Mouse (Mus musculus) cerebellum, postnatal 10 days (tissue): Measurements from ENCODE around the gene Ogfrl1.
"Not testable (repeated sequence)": the region's sequence is repeated elsewhere in the genome, so short reads cannot be mapped to it uniquely, and the experiment has no call there.

ENCODE experiments used
- DNase-seq, 2 experiments: peaks; one replicate each; pipeline ENCODE4 v3.0.0; 2021; ENCODE audit warnings: mixed read lengths in 2 of 2

Ogfrl1 gene

DNA sequence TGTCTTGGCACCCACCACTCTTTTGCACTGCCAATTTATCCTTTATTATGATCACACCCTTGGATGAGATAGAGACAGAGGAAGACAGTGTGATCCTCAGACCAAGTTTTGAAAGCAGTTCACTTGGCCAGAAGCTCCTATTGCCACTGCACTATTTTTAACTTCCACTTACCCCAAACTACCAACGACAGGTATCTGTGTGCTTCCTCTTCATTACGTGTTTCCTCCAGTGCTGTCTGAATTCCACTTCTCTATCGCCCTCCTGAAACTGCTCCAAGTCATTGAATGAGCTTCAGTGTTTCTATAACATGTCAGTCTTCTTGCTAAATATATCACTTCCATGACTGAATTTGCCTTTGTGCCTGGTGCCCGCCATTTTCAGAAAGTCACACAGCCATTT, at the start of gene Ogfrl1:
Gene Ogfrl1 (minus strand): TSS at position 150 of the 400 bp plus-strand sequence.
- DNase-seq, result no peak

DNA sequence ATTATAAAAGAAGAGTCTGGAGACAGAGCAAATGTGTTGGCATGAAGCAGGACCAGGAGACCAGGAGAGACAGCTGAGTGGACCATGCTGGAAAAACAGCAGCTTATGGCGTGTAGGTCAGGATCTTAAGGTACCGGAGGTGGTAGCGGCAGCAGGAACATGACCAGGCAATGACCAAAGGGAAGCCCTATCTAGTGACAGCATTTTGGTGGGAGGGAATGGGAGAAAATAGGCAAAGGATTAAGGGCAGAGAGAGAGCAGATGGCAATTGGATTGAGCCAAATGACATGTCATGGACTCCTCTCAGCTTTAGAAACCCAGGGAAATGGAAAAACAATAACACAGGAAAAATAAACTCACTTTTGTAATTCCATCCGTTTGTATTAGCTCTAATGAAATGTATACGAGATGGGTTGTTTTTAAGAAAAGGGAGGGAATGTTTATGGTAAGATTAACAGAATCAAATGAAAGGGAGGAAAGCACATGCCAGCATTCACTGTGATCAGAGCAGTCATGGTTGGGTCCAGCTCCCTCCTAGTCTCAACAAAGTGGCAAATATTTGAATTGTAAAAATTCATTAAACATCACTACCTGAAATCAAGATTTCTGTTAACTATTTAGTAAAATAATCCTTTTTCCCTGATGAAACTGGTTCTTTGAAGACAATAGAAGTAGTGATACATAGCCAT, 48.3 kb upstream of the Ogfrl1 start:
- peak; percentile 43 to 59 for DNase-seq

DNA sequence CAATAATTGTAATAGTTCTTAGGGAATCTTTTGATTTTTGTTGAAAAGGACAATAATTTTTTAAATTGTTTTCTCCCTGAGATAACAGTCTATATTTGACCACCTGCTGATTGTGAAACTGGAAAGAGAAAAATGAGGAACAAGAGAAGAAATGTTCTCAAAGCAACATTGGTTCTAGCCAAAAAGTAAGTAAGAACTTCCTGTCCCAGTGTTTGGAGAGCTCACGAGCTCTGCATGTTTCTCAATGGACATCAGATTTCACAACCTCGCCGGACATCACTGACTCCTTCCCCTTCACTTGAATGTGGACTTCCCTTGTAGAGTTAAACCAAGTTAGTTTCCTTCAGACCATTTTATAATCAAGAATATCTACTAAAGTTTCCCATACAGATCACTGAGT, 36.0 kb upstream of the Ogfrl1 start:
- DNase-seq, result no peak

DNA sequence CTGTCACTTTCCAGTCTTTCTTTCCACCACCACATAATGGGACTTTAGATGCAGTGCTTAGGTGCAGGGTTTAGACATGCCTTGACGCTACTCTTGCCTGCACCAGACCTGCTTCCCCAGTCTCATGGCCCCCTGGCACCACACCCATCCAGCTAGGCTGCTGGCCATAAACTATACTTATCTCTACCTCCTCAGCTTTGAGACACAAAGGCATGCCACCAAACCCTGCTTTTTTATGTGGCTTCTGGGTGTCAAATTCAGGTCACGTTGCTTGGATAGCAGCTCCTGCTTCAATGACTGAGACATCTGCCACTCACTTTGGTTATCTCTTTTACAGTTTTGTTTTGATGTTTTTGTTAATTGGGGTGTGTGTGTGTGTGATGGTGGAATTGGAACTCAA, 28.9 kb upstream of the Ogfrl1 start:
- DNase-seq, result no peak

DNA sequence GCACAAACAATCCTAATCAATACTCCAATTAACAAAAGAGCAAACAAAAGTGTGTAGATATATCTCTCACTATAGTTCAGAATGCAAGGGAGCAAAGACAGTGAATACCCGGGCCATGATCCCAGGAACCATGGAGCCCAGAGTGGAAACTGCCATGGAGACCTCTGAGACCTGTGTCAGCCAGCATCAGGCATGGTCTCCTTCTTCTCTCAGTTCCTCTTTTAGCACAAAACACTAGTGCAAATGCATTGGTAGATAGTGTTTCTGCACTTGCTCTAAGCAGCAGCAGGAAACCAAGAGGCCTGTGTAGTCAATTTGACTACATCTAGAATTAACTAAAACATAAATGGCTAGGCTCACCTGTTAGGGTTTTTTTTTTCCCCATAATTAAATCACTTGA, 21.4 kb upstream of the Ogfrl1 start:
- DNase-seq, result no peak

DNA sequence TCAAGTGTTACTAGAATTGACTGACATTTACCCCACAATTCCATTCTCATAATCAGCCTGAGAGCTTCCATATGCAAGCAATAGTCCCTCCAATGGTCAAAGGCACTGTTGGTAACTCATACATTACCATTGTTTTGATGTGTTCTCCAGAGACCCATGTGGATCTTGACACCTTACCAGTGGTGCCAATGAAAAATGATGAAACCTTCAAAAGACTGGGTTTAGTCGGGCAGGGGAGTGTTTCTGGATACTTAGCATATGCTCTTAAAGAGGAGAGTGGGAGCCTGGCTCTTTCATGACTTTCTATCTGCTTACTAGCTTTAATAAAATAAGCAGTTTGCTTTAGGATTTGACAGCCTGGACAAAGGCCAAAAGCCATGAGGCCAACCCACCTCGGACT, 20.5 kb upstream of the Ogfrl1 start:
- DNase-seq, result no peak

DNA sequence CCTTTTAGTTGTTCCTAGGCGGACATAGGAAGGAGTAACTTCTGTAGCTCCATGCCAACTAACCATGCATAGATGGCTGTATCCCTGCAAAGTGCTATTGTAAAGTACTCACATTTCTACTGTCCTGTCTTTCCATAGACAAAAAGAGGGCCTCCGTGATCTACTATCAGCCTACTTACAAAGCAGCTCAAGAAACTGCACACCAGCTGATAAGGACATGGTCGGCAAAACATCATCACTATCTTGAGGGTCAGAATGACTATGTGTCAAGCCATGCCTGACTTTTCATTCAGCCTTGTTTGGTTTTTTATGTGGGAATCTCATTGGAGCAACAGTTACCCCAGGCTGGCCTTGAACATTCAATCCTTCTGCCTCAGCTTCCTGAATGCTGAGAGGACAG, 20.0 kb upstream of the Ogfrl1 start:
- DNase-seq, result no peak

DNA sequence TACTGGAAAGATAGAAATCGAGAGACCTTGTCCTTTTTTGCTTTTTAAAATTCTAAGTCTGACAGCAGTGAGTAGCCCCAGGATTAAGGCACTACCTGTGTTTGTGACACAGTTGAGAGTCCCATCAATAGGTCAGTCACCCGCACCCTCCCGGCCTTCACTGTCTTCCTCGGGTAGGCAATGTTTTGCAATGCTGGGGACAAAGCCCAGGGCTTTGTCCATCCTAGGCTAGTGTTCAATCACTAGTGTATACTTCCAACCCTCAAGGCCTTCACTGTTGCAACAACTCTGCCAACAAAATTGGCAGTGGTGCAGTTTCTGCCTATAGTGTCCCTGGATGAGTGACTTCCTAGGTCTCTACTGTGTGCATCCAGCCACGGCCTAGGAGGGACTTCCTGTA, 14.0 kb upstream of the Ogfrl1 start:
- no peak for DNase-seq

DNA sequence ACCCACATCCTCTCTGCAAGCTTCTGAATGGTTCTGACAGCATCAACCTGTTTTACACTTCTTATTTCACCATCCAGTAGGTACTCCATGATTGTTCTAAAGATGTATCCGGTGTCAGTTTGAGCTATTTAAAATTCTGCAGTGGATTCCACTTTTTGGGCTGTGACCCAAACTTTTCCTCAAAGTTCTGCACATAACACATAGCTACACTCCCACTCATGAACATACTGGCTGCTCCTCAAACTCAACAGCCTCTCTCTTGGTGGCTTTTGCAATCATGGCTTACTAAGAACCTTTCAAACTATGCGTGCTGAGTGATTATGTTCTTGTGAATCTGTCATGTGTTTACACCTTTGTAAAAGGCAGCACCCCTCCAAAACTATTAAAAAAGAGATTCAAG, 12.4 kb upstream of the Ogfrl1 start:
- no peak for DNase-seq

DNA sequence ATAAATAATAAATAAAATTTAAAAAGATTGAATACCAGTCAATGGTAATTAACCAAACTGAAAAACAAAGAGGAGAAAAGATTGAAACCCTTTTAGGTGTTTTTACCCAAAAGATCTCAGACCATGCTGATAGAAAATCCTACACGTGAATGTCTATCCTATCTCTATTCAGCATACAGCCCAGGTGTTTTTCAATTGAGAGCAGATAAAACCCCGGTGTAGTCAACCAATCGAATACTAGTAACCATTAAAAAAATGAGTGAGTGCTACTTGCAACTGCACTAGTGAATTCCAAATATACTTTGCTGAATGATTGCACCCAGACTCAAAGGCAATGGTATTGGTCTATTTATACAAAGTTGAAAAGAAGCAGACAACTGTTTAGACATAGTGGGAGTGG, 4.8 kb upstream of the Ogfrl1 start:
- no peak for DNase-seq

DNA sequence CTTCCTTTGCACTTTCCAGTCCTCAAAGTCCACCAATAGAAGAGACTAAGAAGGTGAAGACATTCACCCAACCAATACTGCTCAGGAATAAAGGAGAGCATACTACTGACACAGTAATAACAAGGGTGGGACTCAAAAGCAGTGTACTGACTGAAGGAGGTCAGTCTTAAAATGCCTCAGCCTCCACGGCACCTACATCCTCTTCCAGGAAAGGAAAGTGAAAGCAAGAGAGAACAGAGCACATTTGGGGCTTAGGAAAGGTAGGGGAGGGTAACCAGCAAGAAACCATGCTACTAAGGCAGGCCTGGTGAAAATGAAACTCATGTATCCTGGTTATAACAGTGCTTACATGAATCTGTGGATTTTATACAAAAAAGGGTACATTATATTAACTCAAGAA, 2.0 kb upstream of the Ogfrl1 start:
- DNase-seq, result no peak

DNA sequence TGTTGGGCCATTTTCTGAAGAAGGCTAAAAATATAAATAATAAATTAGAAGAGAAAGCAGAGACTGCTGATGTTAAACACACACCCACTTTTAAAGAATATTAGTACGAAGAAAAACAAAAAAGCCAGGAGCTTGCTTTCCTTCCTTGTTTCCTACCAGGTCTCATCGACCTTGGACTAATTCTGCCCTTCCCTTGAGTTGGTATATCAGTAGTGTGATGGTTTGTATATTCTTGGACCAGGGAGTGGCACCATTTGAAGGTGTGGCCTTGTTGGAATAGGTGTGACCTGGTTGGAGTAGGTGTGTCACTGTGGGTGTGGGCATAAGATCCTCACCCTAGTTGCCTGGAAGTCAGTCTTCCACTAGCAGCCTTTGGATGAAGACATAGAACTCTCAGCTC, 3.2 kb downstream of the Ogfrl1 start:
- not testable (repeated sequence) for DNase-seq

DNA sequence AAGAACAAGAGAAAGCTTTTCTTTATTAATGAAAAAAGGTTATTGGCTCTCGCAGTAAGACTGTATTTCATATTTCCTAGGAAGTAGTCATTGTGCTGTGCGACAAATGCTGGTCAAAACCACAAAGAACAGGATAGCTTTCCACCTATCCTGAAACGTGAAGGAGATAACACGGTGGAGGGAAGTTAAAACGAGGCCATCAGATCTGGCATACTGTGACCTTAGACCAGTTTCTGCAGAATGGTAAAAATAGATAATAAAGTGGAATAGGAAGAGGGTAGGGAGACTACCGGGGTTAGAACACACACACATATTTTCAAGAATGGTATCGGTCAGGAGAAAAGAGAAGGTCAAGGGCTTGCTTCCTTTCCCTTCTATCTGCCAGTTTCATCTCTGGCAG, 5.8 kb downstream of the Ogfrl1 start:
- no peak for DNase-seq

DNA sequence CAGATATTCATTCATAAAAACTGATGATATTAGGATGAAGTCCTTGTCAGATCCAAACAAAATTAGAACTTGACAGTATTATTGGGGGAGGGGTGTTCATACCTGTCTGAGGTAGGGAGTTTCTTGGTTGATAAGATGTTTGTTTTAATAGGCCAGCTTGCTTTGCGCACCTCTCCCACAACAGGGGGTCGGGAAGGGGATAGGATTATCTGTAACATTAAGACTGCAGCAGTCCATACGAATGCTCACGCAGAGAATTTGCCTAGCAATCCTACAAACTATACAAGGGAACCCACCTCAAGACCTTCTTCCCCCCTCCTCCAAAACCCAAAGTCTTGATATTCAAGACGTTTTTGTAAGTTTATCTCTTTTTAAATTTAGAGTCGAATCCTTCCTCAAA, 13.2 kb downstream of the Ogfrl1 start:
- DNase-seq, result peak; percentile 27 to 30

DNA sequence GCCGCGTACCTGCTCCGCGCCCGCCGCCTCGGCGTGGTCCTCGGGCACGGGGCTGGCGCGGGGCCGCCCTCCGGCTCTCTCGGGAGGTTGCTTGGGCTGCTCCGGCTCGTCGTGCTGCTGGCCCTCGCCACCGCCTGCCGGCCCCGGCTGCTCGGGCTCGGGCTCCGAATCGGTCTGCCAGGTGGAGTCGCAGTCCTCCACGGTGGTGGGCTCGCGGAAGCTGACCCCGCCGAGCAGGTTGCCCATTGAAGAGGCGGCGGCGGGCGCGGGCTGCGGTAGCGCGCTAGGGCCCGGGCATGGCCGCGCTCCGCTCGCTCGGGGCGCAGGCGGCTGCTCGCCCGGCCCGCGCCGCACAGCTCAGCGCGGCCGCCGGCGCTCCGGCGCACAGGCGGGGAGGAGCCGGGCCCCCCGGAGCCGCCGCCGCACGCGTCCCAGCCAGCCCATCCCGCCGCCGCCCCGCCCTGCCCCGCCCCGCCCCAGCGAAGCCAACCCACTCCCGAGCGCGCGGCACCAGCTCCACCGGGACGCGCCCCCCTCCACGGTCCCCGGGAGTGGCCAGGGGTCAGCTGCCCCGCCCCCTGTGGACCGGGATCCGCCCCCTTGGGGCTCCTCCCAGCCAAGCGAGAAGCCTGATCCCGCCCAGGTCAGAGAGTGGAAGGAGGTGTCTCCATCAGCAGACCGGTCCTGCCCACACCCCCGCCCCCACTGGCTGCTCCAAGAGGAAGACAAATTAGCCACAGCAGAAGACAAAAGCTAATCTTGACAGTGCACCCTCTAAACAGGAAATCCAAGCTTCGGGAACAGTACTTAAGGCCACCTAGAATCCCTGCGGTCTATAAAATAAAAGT, 14.5 kb downstream of the Ogfrl1 start:
- peak; percentile 97 to 99 for DNase-seq

DNA sequence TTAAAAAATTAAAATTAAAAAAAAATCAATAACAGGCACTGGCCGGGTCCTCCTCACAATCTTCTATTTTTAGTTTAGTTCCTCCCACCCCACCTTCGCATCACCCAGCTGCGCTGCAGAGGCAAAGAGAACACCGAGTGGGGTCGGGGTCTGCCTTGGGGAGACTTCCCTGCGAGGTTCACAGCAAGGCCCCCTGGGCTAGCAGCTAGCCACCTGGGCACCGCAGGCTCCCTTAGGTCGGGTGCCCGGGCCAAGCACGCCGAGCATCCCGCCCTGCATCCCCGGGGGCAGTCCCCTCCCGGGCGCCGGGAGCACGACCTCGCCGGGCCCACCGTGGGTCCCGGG, 15.1 kb downstream of the Ogfrl1 start:
- no peak for DNase-seq

DNA sequence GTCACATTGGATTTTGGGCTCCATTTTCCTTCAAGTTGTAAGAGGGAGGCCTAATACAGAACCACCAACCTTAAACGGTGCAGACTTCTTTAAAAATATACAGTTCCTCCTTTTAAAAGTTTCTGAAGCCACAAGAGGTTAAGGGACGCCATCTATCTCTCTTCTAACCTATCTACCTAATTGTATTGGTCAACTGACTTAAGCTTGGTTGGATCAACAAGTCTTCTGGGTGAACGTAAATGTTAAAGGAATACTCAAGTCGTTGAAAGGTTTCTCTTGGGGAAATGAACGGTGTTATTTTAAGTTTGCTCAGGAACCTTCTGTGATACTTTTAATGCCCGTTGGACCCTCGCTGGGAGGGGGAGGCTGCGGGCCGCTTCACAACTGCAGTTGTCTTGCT, 15.5 kb downstream of the Ogfrl1 start:
- no peak for DNase-seq

DNA sequence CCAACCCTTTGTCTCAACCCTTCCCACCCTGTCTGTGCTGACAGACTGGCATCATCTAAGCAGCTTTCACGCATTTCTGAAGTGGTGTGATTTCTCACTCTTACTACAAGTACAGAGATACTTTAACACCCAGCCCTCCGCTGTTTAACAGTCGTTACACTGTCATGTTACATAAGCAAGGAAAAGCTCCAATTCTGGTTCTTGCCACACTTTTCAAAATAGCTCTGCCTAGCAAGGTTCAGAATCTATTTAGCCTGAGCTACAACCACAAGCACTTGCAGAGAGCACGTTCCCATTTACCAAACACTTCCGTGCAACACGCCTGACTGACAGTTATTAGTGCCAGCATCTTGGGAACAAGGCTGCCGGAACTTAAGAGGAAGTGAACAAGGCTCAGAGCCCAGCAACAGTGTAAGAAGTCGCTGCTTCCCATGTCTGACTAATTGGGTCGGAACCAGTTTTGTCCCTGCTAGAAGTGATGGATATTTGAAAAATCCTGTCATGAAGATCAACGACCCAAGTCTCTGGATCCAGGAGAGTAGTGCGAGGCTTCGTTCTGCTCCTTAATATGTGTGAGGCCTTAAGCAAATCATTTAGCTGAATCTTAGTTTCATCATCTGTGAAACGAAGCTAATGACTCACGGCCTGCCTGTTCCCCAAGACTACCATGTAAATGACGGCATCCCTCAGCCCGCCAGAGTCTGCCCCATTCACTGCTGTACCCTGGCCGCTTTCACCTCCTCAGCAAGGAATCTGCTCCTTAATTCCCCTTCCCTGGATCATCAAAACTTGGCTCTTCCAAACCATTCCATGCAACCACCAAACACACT, 17.4 kb downstream of the Ogfrl1 start:
- DNase-seq, result peak in 1 of 2 experiments; percentile 32

DNA sequence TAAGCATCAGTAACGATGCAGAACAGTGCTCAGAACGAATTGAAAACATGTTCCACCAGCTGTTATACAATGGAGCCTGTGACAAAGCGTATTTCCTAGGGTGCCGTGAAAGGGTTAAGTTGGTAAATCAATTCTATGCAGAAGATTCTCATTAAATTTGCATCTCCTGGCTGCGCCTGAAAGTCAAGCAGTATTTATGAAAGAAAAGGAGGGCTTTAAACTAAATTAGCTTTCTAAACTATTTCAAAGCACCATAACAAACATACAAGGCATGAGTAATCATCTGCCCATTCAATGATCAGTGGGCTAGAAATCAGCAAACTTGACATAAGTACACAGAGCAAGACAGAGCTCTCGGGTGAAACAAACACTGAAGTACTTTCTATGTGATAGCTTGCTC, 18.3 kb downstream of the Ogfrl1 start:
- no peak for DNase-seq

DNA sequence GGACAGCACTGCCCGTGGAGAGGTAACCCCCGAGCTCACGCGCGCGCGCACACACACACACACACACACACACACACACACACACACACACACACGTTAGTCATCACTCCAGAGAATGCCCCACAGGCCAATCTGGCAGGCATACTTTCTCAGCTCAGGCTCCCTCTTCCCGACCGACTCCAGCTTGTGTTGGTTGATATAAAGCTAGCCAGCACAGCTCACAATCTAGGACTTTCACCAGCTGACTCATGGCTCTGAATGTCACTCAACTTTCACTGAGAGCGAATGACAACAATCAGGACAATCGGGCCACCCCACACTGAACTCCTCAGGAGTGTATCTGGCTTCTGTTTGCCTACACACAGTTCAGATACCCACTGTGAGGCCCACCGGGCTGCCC, 20.0 kb downstream of the Ogfrl1 start:
- no peak for DNase-seq

DNA sequence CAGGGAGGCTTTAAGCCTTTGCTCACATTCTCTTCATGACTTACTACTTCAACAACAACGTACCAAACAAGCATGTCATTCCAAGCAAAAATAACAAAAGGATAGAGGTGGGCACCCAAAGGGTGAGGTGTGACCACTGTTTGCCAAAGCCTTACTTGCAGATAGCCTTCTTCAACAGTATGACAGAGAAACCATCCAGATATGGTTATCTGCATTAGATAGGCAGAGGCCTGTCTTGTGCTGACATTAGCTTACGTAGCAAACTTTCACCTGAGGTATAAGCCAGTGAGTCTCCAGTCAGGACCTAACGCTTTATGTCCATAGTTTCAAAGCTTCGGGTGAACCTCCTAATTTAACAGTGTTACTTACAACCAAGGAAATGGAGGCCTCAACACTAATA, 23.4 kb downstream of the Ogfrl1 start:
- no peak for DNase-seq

DNA sequence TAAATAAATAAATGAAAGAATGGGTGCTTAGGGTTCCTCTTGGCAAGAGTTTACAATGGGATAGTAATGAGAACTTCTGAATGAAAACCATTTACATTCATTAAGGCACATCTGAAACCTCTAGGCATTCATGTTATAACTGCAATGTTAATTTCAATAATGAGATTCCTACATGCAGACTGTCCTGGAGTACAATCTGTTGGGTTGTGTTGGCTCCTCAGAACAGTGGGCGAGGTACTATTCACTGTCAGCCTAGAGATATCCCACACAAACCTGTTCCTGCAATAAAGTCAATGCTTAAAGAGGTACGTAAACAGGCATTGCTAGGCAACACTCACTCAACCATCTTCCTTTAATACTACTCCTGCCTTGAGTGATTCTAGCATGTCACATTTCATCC, 32.0 kb downstream of the Ogfrl1 start:
- no peak for DNase-seq

DNA sequence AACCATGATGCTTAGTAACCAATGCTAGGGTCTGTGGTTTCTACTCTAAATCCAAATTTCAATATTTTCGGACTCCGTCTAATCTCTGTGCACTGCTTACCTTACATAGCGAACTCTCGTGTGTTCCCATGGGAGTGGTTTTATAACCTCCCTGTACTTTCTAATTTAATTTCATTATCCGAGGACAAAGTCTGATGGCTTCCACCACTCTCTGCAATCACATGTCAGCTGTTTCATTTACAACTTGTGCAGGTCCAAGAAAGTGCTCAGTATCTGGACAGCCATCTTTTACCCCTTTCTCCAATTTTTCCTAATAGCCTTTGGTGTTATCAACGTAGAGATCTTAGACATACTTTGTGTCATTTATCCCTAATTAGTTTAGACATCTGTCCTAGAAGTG, 44.7 kb downstream of the Ogfrl1 start:
- DNase-seq, result no peak

DNA sequence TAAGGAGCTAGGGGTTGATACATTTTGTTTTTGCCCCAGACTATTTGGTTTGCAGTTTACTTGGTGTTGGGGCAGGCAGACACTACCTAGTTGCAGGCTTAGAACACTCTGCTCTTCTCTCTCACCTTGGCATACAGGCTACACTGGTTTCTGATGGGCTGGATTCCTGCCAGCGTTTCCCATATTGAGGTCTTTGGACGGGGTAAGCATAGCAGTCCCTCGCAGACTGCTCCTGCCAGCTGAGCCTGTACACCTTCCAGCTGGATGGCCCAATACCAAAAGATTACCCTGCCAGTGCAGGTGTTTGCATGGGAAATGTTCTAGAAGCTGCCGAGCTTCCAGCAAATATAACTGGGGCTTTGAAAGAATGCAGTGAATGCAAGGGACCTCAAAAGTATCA, 45.8 kb downstream of the Ogfrl1 start:
- DNase-seq, result peak; percentile 90 to 92
